Mouse (Mus musculus) heart, adult 2 months (tissue): Measurements from ENCODE around the gene Prss35. TPM values are rescaled to one million over a fixed set of nuclear protein-coding genes. Genes with fewer than 3 reads are reported as not detected.

Source experiments
- DNase-seq, 2 experiments: peaks; one replicate each; pipeline ENCODE4 v3.0.0; 2021
- H3K27ac ChIP-seq: fragments of 200-600 bp; 2 replicates; pipeline ENCODE4 v1.8.1; 2022
- H3K27me3 ChIP-seq: fragments of 200-500 bp; 2 replicates; pipeline ENCODE4 v1.6.1; 2012; ENCODE audit warnings: mild to moderate bottlenecking, low read length, inconsistent platforms, mixed read lengths; ENCODE audit not compliant: control insufficient read depth, insufficient read depth
- H3K36me3 ChIP-seq: fragments of 200-500 bp; 2 replicates; pipeline ENCODE4 v1.6.1; 2012; ENCODE audit warnings: low read length, inconsistent platforms; ENCODE audit not compliant: control insufficient read depth, insufficient read depth
- H3K4me1 ChIP-seq: fragments of 200-500 bp; 2 replicates; pipeline ENCODE4 v1.6.1; 2011; ENCODE audit warnings: low read length; ENCODE audit not compliant: control insufficient read depth, insufficient read depth
- H3K4me3 ChIP-seq: fragments of 200-600 bp; 2 replicates; pipeline ENCODE4 v1.8.1; 2022
- H3K79me2 ChIP-seq: fragments of 200-500 bp; replicated peaks from 2 replicates; pipeline ENCODE4 v1.6.1; 2012; ENCODE audit warnings: mild to moderate bottlenecking, inconsistent platforms, low read length, moderate library complexity, mixed read lengths; ENCODE audit not compliant: control insufficient read depth, insufficient read depth
- H3K9ac ChIP-seq: fragments of 200-500 bp; 2 replicates; pipeline ENCODE4 v1.6.1; 2012; ENCODE audit warnings: low read depth, mild to moderate bottlenecking, control low read depth, inconsistent platforms, low read length, mixed read lengths
- CTCF ChIP-seq: fragments of 200-600 bp; IDR thresholded peaks from 2 replicates; pipeline ENCODE4 v1.8.1; 2022; ENCODE audit warnings: antibody characterized with exemption, mild to moderate bottlenecking, moderate library complexity
- EP300 ChIP-seq: fragments of 200-500 bp; IDR thresholded peaks from 2 replicates; pipeline ENCODE4 v1.6.1; 2011; ENCODE audit warnings: low read depth, low read length, control low read depth; ENCODE audit not compliant: insufficient read depth
- POLR2A ChIP-seq: fragments of 200-500 bp; IDR thresholded peaks from 2 replicates; pipeline ENCODE4 v1.6.1; 2011; ENCODE audit warnings: mild to moderate bottlenecking, low read depth, low read length, control low read depth; ENCODE audit not compliant: insufficient read depth
- WGBS: fragments of 180-500 bp; shearing (Covaris S2); methylation state at CpG from one replicate; pipeline ENCODE4 v1.1.7; 2018; 5-methylcytosine and 5-hydroxymethylcytosine counted together
- intact Hi-C: fragments of 180-260 bp; cut with DNase I; formaldehyde crosslinking; loops from one replicate; pipeline ENCODE4 v1.15.1; 2025
- polyA plus RNA-seq: library from polyadenylated mRNA; depleted of rRNA; stranded (reverse); fragments of >200 nt; gene quantifications from 2 replicates; pipeline ENCODE4 v1.2.3, GENCODE M21; 2012
- total RNA-seq, 2 experiments: library from RNA; stranded (reverse); gene quantifications; 2 replicates each; pipeline ENCODE4 v1.2.3; 2021

Prss35 gene
- total and polyA plus RNA-seq, 3 experiments, result 0.16 to 0.37 (median 0.30) TPM

- Histone ChIP-seq H3K9ac (no peak overlapping the region), H3K27me3 (no peaks in the 10 kb centered on the region), H3K36me3 (no peaks in the 10 kb centered on the region), H3K79me2 (no peaks in the 10 kb centered on the region), H3K4me3 (no peak overlapping the region), H3K27ac (no peak overlapping the region), H3K4me1 (no peaks in the 10 kb centered on the region)
- TF ChIP-seq EP300 (no peak), POLR2A (no peak), CTCF (no peak)
- DNase-seq, result no peak
- 92% methylated on average over 3 of the region's 3 CpGs for WGBS
- intact Hi-C loops, result no loop called here
These were observed 29.4 kb upstream of the Prss35 start for GRCm38 (mm10) chr9:86714089-86714488.

GRCm38 (mm10) chr9:86716540-86716939, 26.9 kb upstream of the Prss35 start:
- no peak for TF ChIP-seq CTCF
- no peak for TF ChIP-seq EP300
- H3K79me2 ChIP-seq, result no peaks in the 10 kb centered on the region
- WGBS, result 44% methylated on average over 2 of the region's 2 CpGs
- H3K4me3 ChIP-seq, result no peak overlapping the region
- no peak for DNase-seq
- H3K27ac ChIP-seq, result no peak overlapping the region
- no peaks in the 10 kb centered on the region for H3K4me1 ChIP-seq
- H3K36me3 ChIP-seq, result no peaks in the 10 kb centered on the region
- intact Hi-C loops, result no loop called here
- no peak overlapping the region for H3K9ac ChIP-seq
- no peaks in the 10 kb centered on the region for H3K27me3 ChIP-seq

GRCm38 (mm10) chr9:86717119-86717518, 26.3 kb upstream of the Prss35 start:
- H3K4me3 ChIP-seq, result no peak overlapping the region
- no peaks in the 10 kb centered on the region for H3K36me3 ChIP-seq
- H3K4me1 ChIP-seq, result no peaks in the 10 kb centered on the region
- no peak overlapping the region for H3K27ac ChIP-seq
- DNase-seq, result no peak
- no peaks in the 10 kb centered on the region for H3K27me3 ChIP-seq
- H3K9ac ChIP-seq, result no peak overlapping the region
- intact Hi-C loops, result no loop called here
- no peaks in the 10 kb centered on the region for H3K79me2 ChIP-seq
- TF ChIP-seq POLR2A (no peak), CTCF (no peak), EP300 (no peak)
- 64% methylated on average over 5 of the region's 5 CpGs for WGBS

GRCm38 (mm10) chr9:86720227-86720626, 23.2 kb upstream of the Prss35 start:
- no peak for DNase-seq
- Histone ChIP-seq H3K4me1 (no peaks in the 10 kb centered on the region), H3K79me2 (no peaks in the 10 kb centered on the region), H3K9ac (no peak overlapping the region), H3K36me3 (no peaks in the 10 kb centered on the region), H3K27ac (no peak overlapping the region), H3K4me3 (no peak overlapping the region), H3K27me3 (no peaks in the 10 kb centered on the region)
- WGBS, result 89% methylated on average over 5 of the region's 5 CpGs
- intact Hi-C loops, result no loop called here
- TF ChIP-seq EP300 (no peak), CTCF (no peak), POLR2A (no peak)

GRCm38 (mm10) chr9:86720794-86721193, 22.7 kb upstream of the Prss35 start:
- intact Hi-C loops, result no loop called here
- Histone ChIP-seq H3K4me1 (no peaks in the 10 kb centered on the region), H3K4me3 (no peak overlapping the region), H3K27me3 (no peaks in the 10 kb centered on the region), H3K36me3 (no peaks in the 10 kb centered on the region), H3K9ac (no peak overlapping the region), H3K27ac (no peak overlapping the region), H3K79me2 (no peaks in the 10 kb centered on the region)
- TF ChIP-seq CTCF (no peak), EP300 (no peak), POLR2A (no peak)
- 80% methylated on average over 2 of the region's 2 CpGs for WGBS
- DNase-seq, result no peak

- Histone ChIP-seq H3K27me3 (no peaks in the 10 kb centered on the region), H3K79me2 (no peaks in the 10 kb centered on the region), H3K4me3 (no peak overlapping the region)
These were observed 18.4 kb upstream of the Prss35 start for GRCm38 (mm10) chr9:86725066-86725465.

More at GRCm38 (mm10) chr9:86725066-86725465, 18.4 kb upstream of the Prss35 start:
- intact Hi-C loops, result no loop called here
- no peak for DNase-seq
- no peaks in the 10 kb centered on the region for H3K4me1 ChIP-seq
- H3K9ac ChIP-seq, result no peak overlapping the region
- no peak overlapping the region for H3K27ac ChIP-seq
- H3K36me3 ChIP-seq, result no peaks in the 10 kb centered on the region
- 92% methylated on average over 4 of the region's 4 CpGs for WGBS
- TF ChIP-seq CTCF (no peak), EP300 (no peak), POLR2A (no peak)
